8 mouse cellular contexts compared by ENCODE assay signal in genomic region chr16:90220026-90220891, GRCm38 (mm10). TPM values are rescaled to one million over a fixed set of nuclear protein-coding genes. Genes with fewer than 3 reads are reported as not detected.
DNase-seq lines count a peak whose midpoint lies in the region; ATAC-seq and TF ChIP-seq lines count a peak whose summit lies in the region.

TSS of gene Sod1 (plus strand) at chr16:90220754.

- H3K36me3 ChIP-seq in hindbrain, embryonic 14.5 days (replicated peaks; ENCODE audit: control insufficient read depth, insufficient read depth) = peaks cover 15% of the 10 kb centered on the region

- H3K9me3 ChIP-seq in hindbrain, embryonic 14.5 days (ENCODE audit: control insufficient read depth, low read length) = no peaks in the 10 kb centered on the region

- peak within 1 kb of the TSS; percentile 86 for H3K27ac ChIP-seq in hindbrain, embryonic 14.5 days

- CTCF ChIA-PET in Patski (lab: Charles Lee) = interaction anchor here (0.9 kb wide), 1 partner anchor 10 kb away, joined by 5 read pairs; no protein-coding TSS in a partner anchor

- no peak for TF ChIP-seq CTCF in Patski (IDR thresholded peaks at IDR 0.05)

- peak within 1 kb of the TSS; percentile 91 for H3K4me2 ChIP-seq in hindbrain, embryonic 14.5 days (replicated peaks)

- in situ Hi-C loops in Patski (cut with MboI; ENCODE audit: low pct_unique_long_range_greater_than_20kb) = no loop called here

- peak within 1 kb of the TSS; percentile 89 for H3K9ac ChIP-seq in hindbrain, embryonic 14.5 days

- WGBS in hindbrain, embryonic 14.5 days = 2% methylated on average over 62 of the region's 63 CpGs

- peak; percentile 60 for DNase-seq in Patski (ENCODE audit: low read depth, low spot score)
- peak; percentile 97 to 98 for DNase-seq in cerebellum, postnatal 14 days
- DNase-seq in frontal cortex, postnatal 25 days (ENCODE audit: low spot score in 2 of 2) = peak; percentile 93
- peak; percentile 98 for DNase-seq in hindbrain, embryonic 14.5 days (ENCODE audit: low spot score)
- peak; percentile 93 to 94 for DNase-seq in layer of hippocampus, postnatal 36 days
- peak; percentile 97 for DNase-seq in lung, postnatal 36 days
- DNase-seq in retina, postnatal 1 day = peak; percentile 97
- DNase-seq in urinary bladder, adult 18-20 months (ENCODE audit: low spot score in 2 of 2) = peak; percentile 93 to 99

- ATAC-seq in Patski = peak; percentile 88
- peak; percentile 93 for ATAC-seq in hindbrain, embryonic 14.5 days (ENCODE audit: low FRiP score)

- H3K27me3 ChIP-seq in Patski = no peaks in the 10 kb centered on the region
- H3K27me3 ChIP-seq in hindbrain, embryonic 14.5 days (ENCODE audit: control insufficient read depth, insufficient read depth, low read length) = no peaks in the 10 kb centered on the region

- H3K4me3 ChIP-seq in hindbrain, embryonic 14.5 days (replicated peaks; ENCODE audit: low read length) = peak within 1 kb of the TSS; percentile 90

- POLR2A ChIA-PET in Patski (lab: Charles Lee) = interaction anchor here (0.6 to 0.7 kb wide), 2 partner anchors 8 to 62 kb away, joined by 3 read pairs; no protein-coding TSS in a partner anchor

- H3K4me1 ChIP-seq in hindbrain, embryonic 14.5 days (replicated peaks; ENCODE audit: control insufficient read depth, insufficient read depth, low read length) = peaks cover 17% of the 10 kb centered on the region

RNA-seq across cellular contexts. Expression of gene Sod1, which starts in this region (rescaled TPM):
- polyA plus RNA-seq in Patski (2021) = 720 TPM
- 980 and 1,077 TPM in 2 replicates for polyA plus RNA-seq in hindbrain, embryonic 14.5 days (2014; fragmentation: Nextera tagmentation; extraction: Ambion mirVana)
- total RNA-seq in layer of hippocampus, postnatal 36 days (2021) = 100 to 1,000 TPM; 373 to 389 TPM

Comparison
In these comparisons a context has a peak if more than half of its experiments do, and no peak if none do; other contexts are left out.
1. Peak in every context shown above with its lines: DNase-seq, ATAC-seq, H3K4me3 ChIP-seq and H3K27ac ChIP-seq.